Mouse (Mus musculus): ENCODE data around the gene Synj1.

The Synj1 gene

GRCm38 (mm10) chr16:90950354-90950963 is 60.6 kb downstream of the Synj1 start:
- no peak for DNase-seq (ENCODE audit: low read depth, low spot score)

GRCm38 (mm10) chr16:90946977-90947376 is 64.1 kb downstream of the Synj1 start:
- no peak for DNase-seq (ENCODE audit: low read depth, low spot score)

- no peak for DNase-seq (ENCODE audit: low read depth, low spot score)
These were observed 69.9 kb downstream of the Synj1 start for GRCm38 (mm10) chr16:90941246-90941645.

DNA sequence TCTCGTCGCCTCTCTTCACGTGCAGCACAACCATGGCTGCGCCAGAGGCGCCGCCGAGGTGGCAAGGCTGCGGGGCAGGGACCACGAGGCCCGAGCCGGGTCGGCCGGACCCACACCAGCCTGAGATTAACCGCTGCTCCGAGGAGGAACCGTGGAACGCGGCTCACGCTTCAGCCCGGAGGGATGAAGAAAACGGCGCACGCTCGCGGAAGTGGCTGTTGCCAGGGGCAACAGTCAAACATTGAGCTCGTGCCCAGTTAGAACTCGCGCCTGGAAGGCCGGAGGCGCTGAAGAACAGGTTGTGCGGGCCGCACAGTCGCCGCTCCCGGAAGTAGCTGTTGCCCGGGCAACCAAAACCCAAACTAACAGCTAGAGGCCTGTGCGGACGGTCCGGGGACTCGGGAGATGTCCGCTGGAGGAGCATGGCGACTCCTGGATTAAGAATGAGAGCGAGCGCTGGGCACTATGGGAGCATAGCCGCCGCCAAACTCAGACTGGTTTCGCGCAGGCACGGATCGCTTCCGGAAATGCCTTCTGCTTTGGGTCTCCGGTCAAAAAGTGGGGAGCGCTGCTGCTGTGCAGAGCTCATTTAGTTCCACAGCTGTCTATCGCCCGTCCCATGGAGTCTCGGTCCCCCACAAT is 76.3 kb downstream of the Synj1 start, which contains the start of gene Cfap298:
TSS of gene Cfap298 (minus strand) at position 428 of the 642 bp plus-strand sequence.
- peak; percentile 98 for DNase-seq (ENCODE audit: low read depth, low spot score)

DNA sequence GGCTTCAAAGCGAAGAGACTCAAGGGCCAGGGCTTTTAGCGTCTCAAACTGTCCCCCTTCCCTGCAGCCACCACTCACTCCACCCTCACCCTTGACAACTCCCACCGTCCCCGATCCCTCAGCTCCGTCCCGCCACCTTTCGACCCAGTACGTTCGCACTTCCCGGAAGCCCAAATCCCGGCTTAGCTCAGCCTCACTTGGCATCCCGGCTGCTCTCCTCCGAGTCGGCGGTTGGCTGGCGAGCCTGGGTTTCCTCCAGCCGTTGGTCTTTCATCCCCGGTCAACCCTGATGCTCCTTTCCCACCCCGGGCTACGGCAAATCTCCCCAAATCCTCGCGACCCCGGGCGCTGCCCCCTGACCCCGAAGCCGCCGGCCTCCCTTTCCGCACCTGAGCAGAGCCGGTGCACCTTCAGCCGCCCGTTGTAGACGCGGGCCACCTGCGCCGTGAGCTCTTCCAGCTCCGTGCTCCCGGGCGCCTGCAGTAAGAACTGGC is 76.9 kb downstream of the Synj1 start:
- peak; percentile 76 for DNase-seq (ENCODE audit: low read depth, low spot score)

DNA sequence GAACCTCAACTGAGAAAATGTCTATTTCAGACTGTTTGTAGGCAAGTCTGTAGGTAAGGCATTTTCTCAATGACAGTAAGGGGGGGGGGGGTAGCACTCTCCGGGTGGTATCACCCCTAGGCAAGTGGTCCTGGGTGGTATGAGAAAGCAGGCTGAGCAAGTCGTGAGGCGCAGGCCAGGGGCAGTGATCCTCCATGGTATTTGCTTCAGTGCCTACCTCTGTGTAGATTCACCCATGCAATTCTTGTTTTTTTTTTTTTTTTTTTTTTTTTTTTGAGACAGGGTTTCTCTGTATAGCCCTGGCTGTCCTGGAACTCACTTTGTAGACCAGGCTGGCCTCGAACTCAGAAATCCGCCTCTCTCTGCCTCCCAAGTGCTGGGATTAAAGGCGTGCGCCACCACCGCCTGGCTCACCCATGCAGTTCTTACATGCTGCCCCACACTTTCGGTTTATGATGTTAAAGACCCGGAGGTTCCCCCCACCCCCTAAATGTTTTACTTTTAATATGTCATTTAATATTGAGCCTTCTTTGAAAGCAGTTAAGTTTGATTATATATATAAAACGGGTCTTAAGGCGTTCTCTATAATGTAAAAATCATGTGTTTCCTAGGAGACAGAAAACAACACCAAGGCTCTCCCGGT is 77.5 kb downstream of the Synj1 start:
- DNase-seq (ENCODE audit: low read depth, low spot score) = no peak

GRCm38 (mm10) chr16:90927446-90927845 is 83.7 kb downstream of the Synj1 start:
- DNase-seq (ENCODE audit: low read depth, low spot score) = no peak

- DNase-seq (ENCODE audit: low read depth, low spot score) = peak; percentile 89
These were observed 85.6 kb downstream of the Synj1 start for GRCm38 (mm10) chr16:90925461-90925860.

GRCm38 (mm10) chr16:90924606-90925370 is 86.3 kb downstream of the Synj1 start:
- DNase-seq (ENCODE audit: low read depth, low spot score) = no peak

GRCm38 (mm10) chr16:90921471-90922159 is 89.5 kb downstream of the Synj1 start:
- DNase-seq (ENCODE audit: low read depth, low spot score) = no peak

DNA sequence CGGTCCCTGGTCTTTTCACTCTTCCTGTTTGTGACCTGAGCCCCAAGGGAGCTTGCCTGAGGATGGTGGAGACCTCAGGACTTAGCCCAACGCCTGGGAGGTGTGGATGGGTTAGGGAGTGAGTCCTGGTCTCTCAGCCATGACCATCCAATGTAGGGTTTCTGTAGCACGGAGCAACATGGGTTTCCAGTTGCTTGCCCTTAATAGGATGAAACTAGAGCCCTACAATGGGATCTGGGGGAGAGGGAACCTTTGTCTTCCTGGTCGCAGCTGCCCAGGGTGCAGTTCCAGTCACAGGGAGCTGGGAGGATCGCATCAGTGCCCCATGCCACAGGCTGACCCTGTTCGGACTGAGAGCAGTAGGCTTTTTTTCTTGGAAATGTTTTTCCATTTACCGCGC is 94.0 kb downstream of the Synj1 start:
- DNase-seq (ENCODE audit: low read depth, low spot score) = no peak

GRCm38 (mm10) chr16:90916040-90916481 is 95.0 kb downstream of the Synj1 start:
- peak; percentile 47 for DNase-seq (ENCODE audit: low read depth, low spot score)

DNA sequence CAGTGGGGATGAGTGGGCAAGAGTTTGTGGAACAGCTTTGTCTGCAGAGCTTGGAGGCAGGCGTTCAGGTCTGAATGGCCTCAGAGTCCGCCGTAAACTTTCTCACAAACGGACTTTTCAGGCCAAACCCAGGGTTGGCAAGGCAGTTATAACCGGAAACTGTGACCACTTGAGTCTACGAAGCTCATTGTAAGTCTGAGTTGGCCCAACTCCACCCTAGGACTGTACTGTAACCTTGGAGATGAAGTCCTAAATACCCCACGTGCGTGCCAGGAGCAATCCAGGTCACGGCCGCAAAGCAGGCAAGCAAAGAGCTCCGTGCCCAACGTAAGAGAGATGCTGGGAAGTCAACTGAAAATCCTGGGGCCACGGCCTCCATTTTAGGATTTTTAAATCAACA is 99.3 kb downstream of the Synj1 start:
- no peak for DNase-seq (ENCODE audit: low read depth, low spot score)

DNA sequence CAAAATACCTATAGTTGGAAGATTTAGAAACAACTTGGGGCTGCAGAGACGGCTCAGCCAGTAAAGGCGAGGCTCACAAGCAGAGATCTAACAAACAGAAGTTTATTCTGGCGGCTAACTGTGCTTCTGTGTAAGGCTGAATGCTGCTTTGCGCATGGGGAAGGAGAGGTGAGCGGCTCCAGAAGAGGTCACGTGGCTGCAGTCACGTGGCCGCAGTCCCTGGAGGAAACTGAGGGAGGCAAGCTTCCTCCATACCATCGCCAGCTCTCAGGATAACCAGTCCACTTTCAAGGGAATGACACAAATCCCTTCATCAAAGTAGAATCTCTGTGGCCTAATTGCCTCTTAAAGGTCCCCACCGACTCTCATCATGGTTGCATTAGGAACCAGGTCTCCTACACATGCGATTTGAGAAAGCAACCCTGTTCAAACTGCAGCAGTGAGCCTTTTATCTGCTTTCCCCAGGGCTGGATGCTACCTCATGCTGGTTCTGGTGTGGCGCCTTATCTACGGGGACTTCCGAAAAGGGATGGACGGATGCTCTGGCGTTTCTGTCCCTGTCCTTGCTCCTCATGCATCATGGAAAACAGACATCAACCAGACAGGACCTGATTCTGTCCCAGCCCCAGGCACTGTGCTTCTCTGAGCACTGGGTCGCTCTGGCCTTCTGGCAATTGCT is 100.1 kb downstream of the Synj1 start:
- no peak for DNase-seq (ENCODE audit: low read depth, low spot score)

DNA sequence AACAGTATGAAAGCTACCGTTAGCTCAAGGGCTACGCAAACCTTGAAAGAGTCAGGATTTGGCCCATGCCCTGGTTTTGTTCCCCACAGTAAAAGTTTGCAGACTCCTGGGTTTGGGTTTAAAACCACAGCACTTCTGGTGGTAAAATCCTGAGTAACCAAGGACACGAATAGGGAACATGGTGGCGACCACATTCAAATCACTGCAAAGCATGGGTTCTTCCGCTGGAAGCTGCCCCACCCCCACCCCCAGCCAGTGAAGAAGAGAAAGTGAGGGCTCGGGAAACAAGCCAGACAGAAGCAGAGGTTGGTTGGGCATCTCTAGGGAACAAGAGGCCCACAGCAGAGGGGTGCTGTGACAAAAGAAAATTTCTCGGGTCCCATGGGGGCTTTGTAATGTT is 103.9 kb downstream of the Synj1 start:
- no peak for DNase-seq (ENCODE audit: low read depth, low spot score)

- no peak for DNase-seq (ENCODE audit: low read depth, low spot score)
These were observed 107.8 kb downstream of the Synj1 start for GRCm38 (mm10) chr16:90903300-90903699.

DNA sequence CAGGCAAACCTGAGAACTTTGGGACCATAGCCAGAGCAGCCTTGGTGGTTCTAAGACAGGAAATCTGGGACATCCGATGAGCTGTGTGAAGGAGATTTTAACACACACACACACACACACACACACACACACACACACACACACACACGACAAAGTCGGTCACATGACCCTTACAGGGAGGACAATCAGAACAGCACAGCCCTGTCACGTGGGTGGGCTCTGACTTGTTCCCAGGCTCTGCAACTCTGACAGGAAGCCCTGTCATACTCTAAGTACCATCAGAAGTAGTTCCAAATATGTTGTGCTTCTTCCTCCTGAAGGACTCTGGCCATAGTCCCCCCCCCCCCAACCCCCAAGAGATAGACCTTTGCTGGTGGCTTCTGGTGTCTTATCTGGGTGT is 109.7 kb downstream of the Synj1 start:
- no peak for DNase-seq (ENCODE audit: low read depth, low spot score)

GRCm38 (mm10) chr16:90899498-90899897 is 111.6 kb downstream of the Synj1 start:
- DNase-seq (ENCODE audit: low read depth, low spot score) = no peak

- DNase-seq (ENCODE audit: low read depth, low spot score) = peak; percentile 80
These were observed 113.5 kb downstream of the Synj1 start for GRCm38 (mm10) chr16:90897651-90898050.

DNA sequence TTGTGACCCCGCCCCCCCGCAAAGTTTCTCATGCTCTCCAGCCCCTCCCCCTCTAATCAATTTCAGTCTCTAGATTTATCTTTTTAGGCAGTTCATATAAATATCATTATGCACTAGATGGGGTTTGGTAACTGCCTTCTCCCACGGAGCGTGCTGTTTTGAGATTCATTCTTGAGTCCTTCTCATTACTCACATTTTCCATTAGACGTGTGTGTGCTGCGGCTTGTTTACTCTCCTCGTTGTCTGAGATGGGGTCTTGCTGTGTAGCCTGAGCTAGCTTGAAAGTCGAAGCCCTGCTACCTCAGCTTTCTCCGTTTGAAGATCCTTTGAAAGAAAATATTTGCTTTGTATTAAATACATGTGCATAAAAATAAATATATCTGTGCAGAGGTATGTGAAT is 117.3 kb downstream of the Synj1 start:
- no peak for DNase-seq (ENCODE audit: low read depth, low spot score)

DNA sequence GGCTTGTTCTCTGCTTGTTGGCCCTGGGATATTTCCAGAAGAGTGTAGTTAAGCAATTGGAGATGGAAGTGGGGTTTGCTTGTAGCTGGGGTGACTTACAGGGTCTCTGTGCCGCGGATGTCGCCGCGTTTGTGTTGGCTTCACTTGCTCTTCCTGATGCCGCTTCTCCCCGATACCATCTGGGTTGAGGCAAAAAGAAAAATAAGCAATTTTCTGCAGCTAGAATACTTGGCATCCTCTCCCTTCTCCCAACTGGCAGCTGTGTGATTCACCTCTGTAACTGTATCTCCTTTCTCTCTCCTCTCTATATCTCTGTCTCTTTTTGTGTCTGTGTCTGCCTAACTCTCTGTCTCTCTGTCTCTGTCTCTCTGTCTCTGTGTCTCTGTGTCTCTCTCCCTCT is 118.1 kb downstream of the Synj1 start:
- DNase-seq (ENCODE audit: low read depth, low spot score) = peak; percentile 52

All from 3T3-L1 (cell line).